Mouse (Mus musculus) adrenal gland, postnatal 25 days (tissue): ENCODE data around the gene Galnt10. TPM values are rescaled to one million over a fixed set of nuclear protein-coding genes. Genes with fewer than 3 reads are reported as not detected.

Experiments
- DNase-seq: peaks from one replicate; pipeline ENCODE4 v3.0.0; 2021; ENCODE audit warnings: mixed read lengths
- total RNA-seq: library from RNA; stranded (reverse); gene quantifications from 2 replicates; pipeline ENCODE4 v1.2.3, GENCODE M21; 2021

Gene Galnt10
- total RNA-seq, 1 experiment from 2014 or later, result 55.6 TPM

DNA sequence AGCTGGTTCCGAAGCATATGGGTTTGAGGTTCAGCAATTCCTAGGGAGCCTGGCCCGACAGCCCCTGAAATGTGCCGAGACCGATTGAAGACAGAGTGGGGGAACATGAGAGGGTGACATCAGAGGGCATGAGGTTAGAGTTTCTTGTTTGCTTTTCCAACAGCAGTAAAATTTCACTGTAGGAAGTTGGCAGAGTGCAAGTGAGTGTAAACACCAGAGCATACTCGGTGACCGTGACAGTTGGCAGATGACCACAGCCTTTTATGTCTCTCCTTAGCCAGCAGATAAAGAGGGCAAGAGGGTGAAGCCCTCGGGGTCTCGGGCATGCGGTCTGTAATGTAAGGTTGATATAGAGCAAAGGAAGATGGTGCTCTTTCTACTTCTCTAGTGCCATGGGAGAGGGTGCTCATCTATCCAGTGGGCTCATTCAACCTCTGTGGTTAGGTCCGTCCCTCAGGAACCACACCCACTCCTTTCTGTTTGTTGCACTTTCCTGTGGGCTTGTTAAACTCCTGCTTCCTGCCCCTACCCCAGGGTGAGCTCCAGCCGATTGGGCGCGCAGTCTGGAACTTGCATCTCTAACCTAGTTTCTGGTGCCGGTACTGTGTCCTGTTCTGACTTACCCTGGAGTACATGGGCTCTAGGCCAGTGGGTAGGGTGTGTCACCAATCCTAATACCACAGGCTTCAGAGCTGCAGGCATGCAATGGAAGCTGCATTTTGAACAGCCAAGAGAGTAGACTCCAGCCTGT is 43.1 kb downstream of the Galnt10 start:
- DNase-seq, result no peak

DNA sequence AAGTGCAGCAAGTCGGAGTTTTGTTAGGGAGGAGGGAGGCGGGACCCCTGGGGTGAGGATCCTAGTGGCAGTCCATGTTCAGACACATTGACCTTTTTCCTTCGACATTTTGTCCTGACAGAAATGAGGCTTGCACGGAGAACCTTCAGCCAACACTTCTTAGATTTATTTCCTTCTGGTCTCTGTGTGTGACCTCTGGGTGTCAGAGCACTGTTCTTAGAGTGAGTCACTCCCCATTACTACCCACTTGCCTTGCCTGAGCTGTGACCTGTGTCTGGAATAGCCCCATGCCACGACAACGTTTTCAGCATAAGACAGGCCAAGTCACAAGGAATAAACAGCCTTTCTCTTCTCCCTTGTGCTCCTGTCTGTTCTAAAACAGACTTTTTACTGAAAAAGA is 44.6 kb downstream of the Galnt10 start:
- DNase-seq, result no peak

DNA sequence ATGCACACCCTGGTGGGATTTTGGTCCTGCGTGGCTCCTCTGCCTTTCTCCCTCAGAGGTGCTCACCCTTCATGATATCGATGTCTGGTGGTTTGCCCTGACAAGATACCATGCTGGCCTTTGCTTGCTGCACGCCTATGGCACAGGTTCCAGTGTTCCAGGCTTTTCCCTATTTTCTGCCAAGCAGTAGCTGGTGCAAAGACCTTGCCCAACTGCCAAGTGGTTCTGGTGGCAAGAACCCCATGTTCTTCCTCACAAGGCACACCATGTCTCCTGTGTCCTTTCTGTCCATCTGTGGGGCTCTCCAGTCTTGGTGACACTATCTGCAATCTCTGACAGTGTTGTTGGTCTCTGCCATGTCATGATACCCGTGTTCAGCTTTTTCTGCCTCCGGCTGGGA is 45.6 kb downstream of the Galnt10 start:
- no peak for DNase-seq

DNA sequence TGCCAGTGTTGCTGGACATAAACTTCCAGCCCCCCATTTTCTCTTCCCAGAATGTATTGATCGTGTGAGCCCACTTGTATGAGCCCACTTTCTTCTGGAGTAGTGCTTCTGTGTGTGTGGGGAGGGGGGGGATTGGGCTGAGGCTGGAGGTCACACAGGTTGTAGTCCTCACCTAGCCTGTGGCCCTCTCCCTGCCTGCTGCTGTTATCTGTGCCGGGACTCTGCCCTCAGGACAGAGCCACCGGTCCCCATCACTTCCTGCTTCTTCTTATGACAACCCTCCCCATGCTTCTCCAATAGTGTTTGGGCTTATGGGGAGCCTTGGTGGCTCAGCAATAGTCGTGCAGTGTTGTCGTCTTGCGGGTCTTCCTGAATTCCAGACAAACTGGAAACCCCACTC is 46.7 kb downstream of the Galnt10 start:
- no peak for DNase-seq

DNA sequence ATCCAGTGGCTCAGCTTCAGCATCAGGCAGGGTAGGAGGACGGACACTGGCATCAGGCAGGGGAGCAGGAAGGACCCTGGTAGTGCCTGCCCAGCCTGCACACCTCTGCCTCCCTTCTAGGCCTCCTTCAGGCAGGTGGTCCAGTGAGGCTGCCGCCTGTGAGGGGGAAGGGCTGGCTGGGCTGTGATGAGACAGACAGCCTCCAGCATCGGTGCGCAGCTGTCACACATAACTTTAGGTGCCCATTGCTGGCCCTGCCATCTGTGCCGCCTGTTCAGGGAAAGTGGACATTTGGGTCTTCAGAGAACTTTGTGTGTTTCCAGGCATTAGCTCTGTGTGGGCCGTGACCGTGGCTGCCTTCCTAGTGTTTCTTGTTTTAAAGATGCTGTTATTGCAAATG is 47.5 kb downstream of the Galnt10 start:
- DNase-seq, result no peak

DNA sequence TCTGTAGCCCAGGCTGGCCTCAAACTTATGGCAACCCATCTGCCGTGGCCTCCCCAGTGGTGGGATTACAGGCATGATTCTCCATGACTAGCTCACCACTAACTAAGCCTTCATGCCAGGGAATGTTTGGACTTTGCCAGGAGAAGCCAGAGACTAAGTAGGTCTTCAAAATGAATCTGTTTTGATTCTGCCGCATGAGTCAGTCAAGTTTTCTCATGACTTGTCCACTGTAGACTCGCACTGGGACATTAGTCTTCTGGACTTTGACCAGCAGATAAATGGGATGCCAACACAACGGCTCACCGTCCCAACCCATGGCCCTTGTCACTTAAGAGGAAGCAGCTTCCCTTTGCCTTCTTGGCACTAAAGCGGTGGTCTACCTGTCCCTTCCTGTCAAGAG is 49.2 kb downstream of the Galnt10 start:
- DNase-seq, result no peak

DNA sequence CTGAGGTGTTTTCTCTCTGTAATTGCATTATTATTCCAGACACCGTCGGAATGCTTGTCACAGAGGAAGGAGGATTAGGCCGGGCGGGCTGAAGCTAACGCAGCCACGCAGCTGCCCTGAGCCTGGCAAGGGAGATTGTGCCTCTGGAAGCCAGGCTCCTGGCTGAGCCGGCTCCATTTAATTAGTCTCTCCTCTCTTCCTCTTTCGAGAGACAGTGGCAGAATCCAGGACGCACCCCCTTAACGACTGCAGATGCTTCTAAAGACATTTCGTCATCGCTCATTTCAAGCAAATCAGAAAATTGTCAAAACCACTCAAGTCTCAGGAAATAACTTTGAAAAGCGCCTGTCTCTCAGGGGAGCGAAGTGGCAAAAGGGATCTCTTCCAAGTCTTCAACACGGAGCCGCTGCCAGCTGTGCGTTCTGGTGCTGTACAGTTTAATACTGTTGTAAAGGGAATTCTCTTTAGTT is 51.0 kb downstream of the Galnt10 start:
- DNase-seq, result no peak

DNA sequence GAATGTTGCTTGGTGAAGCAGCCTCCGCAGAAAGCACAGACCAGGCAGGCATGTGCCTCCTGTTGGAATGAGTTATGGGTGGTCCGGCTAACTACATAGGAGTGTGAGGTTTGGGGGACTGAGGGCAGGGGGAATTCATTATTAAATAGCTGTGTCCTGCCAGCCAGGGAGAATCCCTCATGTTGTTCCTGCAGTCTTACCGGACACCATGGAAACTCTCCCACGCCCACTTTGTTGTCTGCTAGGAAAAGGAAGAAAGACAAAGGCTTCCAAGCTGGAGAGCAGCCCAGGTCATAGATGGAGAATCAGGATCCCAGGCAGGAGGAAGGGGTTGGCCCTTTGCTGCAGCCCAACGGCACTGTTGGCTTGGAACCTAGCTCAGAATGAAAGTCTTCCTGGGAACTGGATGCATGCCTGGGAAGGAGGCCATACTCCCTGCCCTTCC is 51.6 kb downstream of the Galnt10 start:
- no peak for DNase-seq

DNA sequence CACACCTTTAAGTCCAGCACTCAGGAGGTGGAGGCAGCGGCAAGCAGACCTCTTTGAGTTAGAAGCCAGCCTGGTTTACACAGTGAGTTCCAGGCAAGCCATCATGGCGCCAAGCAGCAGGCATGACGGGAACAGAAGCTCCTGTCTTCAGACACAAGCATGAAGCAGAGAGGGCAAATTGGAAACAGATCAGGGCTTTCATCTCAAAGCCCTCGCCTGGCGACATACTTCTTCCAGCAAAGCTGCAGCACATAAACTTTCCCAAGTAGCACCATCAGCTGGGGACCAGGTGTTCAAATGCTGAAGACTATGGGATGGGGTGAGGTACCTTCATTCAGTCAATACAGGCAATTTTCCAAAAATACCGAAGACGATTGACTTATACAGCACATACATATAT is 54.9 kb downstream of the Galnt10 start:
- no peak for DNase-seq

DNA sequence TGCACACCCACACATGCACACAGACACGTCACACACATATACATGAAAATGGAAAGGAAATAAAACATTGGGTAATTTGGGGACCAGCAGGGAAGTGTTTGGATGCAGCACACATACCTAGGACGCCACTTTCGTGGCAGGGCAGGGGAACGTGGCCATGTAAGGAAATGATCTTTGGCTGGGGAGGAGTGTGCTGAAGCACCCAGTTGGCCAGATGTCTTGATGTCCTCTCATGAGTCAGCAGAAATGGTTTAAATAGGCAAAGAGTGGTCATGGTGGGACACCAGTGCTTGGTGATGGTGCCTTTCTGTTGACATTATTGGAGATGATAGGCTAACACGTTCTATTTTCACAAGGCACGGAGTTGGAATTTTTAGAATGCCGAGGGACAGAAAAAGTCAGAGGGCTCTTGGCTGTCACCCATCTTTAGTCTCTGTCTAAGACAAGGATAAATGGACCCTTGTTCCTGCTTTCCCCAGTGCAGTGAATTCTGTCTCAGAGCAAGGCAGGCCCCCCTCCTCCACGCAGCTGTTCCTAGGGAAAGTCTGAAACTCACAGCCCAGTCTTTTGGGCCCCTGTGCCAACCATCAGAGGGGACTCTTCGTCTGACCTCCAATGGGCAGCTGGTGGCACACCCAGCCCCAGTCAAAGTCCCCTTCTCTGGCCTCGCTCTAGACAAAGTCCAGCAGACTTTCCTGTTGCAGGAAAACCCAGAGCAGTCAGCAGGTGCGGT is 56.1 kb downstream of the Galnt10 start:
- DNase-seq, result no peak

DNA sequence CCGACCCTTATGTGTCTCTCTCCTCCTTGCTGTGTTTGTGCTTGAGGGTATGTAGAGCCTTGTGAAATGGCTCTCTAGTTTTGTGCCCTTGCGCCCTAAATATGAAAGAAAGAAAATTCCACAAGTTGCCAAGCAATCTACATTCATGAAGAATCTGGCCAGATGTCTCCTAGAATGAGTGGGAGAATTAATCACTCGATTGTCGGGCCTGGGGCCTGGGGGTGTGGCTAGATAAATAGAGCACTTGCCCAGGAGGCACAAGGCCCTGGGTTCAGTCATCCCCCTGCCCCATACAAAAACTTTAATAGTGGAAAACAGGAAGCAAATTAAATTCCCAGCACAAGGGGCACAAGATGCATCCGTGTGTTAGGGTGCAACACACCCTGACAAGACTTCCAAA is 56.7 kb downstream of the Galnt10 start:
- no peak for DNase-seq

DNA sequence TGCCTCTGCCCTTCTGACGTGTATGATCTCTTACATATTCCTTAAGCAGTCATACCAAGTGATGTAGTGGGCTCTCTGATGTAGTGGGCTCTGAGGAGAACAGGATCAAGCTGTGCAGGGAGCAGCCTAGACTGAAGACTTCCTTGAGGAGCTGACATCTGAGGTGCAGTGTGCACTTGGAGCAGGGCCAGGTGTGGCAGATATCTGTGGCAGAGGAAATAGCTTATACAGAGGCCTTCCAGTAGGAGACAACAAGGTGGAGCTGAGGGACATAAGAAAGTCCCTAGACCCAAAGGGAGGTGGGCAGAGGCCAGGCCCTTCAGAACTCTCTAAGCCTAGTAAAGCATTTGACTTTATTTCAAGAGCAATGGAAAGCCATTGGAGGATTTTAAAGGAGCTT is 61.4 kb downstream of the Galnt10 start:
- no peak for DNase-seq

DNA sequence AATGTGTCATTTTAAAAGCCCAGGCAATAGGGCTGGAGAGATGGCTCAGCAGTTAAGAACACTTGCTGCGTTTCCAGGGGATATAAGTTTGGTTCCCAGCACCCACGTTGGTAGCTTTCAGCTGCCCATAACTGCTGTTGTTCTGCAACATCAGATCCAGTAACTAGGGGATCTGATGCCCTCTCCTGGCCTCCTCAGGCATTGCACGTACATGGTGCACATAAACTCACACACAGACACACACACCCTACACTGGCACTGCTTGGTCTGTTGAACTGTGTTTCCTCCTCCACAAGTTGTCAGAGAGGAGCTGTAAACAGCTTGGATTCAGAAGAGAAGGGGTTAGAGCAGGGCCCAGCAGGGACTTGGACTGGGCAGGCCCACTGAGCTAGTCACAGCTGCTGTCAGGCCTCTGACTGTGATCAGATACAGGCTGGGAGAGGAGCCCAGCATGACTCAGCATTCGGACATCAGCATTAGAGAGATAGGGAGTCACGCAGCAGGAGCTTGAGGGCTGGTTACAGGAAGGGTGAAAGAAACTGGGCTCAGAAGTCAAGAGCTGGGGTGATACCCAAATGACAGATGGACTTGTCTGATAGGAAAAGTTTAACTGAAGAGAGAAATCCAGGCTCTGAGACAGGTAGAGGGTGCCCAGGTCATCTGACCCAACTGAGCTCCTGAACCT is 62.0 kb downstream of the Galnt10 start:
- peak; percentile 59 for DNase-seq

DNA sequence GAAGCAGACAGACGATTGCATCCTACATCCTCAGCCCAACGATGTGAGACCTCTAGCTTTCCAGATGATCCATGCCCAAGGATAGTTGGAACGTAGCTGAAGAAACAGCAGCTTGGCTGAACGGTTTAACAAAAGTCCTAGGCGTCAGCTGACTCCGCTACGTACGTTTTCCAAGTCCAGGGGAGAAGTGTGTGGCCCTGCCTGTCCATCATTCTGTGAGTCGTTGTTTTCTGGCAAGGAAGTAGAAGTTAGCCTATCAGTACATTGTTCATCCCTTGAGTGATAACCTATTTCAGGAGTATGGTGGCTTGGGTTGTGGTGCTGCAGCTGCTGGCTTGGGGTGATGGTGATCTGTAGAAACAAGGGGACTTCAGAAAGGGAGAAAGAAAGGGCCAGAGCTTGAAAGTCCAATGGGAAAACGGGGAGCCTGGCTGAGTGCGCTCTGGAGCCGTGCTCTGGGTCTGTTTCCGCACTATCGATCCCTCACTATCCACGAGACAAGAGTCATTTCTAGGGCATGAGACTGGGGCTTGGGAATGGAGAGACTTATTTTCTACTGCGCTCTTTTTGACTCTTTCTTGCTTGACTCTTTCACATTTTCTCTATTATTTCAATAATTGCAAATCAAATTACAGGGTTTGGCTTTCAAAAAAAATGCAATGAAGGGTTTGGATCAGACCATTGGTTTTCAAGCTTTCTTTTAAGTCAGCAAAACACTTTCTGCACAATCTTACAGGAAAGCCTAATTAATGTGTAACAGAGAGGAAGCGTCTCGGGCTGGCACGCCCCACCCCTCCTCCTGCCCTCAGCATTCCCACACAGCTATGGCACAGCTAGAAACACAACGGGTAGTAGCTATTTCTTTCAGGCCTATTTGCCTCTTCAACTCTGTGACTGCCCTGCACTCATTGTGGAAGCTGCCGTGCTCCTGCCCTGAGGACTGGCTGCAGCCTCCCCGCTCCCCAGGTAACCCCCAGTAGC is 63.2 kb downstream of the Galnt10 start:
- no peak for DNase-seq

DNA sequence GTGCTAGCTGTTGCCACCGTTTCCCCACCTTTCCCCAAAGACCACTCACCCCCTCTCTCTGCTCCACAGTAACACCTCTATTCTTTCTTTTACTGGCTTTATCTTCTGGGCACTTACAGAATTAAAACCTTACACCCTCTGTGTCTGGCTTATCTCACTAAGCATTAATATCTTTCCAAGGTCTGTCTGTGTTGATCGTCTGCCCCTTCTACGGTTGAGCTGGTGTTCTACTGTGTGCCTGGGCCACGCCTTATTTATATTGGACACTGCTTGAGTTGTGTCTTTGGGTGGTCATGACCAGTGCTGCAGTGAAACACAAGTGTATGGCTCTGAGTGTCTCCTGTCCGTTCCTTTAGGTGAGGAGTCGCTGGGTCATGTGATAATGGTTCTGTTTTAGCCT is 68.7 kb downstream of the Galnt10 start:
- DNase-seq, result no peak

DNA sequence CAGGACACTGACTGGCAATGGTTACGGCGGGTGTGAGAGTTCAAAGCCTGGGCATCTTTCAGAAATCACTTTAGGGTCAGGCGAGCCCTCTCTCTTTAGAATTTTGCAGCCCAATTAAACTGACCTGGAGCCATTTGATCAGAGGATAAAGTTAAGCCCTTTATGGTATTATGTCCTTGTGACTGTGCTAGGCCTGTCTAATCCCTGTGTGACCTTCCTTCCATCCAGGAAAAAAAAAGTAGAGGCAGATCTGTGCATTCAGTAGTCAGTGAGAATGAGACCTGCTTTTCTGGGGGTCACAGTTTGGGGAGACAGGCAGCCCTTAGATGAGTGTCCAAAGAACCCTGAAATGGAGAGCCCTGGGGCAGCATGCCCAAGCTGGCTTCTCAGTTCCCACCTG is 71.5 kb downstream of the Galnt10 start:
- no peak for DNase-seq

DNA sequence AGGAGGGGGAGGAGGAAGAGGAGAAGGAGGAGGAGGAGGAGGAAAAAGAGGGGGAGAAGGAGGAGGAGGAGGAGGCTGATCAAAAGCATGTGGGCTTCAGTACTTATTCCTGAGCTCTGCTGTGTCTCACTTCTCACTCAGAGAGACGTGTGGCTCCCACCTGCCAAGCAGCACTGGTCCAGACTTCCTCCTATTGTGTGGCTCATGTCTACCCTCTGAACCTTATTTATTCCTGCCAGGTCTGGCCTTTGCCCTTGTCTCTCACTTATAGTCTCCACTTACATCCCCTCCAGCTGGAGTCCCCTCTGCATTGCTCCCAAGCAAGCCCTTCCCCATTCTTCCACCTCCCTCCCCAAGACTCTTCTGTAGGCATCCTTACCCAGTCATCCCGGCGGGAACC is 72.2 kb downstream of the Galnt10 start:
- no peak for DNase-seq

DNA sequence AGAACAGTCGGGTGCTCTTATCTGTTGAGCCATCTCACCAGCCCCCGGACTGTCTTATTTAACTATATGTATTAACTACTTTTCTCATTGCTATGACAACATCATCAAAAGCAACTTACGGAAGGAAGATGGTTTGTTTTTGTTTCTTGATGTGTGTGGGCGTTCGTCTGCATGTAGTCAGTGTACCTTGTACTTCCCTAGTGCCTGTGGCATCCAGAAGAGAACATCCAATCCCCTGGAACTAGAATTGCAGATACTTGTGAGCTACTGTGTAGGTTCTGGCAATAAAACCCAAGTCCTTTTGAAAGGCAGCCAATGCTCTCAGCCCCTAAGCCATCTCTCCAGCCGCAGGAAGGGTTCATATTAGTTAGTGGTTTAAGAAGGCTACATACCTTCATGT is 72.8 kb downstream of the Galnt10 start:
- DNase-seq, result no peak

DNA sequence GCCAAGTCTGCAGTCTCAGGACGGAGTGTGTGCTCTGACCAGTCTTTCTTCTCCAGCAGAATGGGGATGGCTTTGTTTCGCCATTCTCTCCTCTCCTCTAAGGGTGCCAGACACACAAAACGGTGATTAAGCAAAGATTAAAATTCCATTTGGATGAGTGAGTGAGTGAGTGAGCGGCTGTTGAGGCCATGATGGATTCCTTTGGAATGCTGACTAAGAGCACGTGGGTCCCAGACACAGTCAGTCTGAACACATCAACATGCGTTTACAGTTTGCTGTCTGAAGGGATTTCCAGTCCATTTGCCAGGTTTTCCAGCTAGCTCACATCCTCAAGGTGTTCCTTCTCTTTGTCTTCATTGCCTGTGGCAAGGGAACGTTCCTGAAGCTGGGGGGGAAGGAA is 74.4 kb downstream of the Galnt10 start:
- DNase-seq, result no peak

DNA sequence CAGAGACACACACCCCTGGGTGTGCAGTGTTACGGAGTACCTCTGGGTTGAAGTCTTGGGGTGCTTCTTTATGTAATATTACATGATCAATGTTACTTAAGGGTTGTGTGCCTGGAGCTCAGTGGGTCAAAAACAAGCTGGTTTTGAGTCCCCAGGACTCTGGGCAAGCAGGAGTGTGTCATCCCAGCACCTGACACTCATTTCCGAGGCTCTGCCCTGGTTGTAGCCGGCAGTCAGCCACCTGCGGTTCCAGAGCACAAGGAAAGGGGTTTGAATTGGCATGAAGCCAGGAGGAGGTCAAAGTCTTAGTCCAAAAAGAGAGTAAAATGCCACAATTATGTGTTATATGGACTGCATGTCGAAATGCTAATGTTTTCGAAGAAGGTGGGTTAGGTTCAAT is 74.8 kb downstream of the Galnt10 start:
- DNase-seq, result no peak

DNA sequence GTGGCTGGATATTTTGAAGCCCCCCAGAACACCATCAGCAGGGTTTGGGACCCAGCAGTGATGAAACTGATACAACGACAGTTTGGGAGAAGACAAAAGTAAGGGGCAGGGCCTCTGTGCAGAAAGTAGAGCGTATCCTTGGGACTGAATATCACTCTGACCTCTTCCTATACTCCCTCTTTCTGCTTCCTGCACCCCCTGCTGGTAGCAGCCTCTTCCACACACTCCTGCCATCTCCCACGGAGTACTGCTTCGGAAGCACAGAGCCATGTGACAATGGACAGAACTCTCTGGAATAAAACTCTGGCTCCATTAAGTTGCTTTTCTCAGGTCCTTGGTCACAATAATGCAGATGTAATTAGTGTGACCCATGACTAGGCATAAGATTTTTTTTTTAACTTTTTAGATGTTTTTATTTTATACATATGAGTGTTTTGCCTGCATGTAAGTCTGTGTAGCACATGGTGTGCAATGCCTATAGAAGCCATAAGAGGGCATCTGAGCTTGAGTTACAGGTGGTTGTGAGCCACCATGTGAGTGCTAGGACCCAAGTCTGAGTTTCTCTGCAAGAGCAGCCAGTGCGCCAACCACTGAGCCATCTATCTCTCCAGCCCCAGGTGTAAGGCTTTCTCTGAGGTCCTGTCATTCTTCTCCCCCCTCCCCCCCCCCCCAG is 79.7 kb downstream of the Galnt10 start:
- peak; percentile 51 for DNase-seq
